Mouse (Mus musculus) stomach, postnatal 0 days (tissue): Measurements from ENCODE around the gene Stk33. TPM values are rescaled to one million over a fixed set of nuclear protein-coding genes. Genes with fewer than 3 reads are reported as not detected.

Experiments used
- ATAC-seq: fragments of 200-750 bp; cut with Nextera tagmentation; 2 replicates; pipeline ENCODE4 v1.8.0; 2017; ENCODE audit not compliant: low FRiP score, low TSS enrichment
- DNase-seq: peaks from one replicate; pipeline ENCODE4 v3.0.0-alpha.2; 2016; ENCODE audit warnings: low spot score
- H3K27ac ChIP-seq: fragments of 300-500 bp; sonication (generic); replicated peaks from 2 replicates; pipeline ENCODE4 v1.5.1; 2014; ENCODE audit warnings: mild to moderate bottlenecking, control low read depth
- H3K27me3 ChIP-seq: fragments of 300-500 bp; sonication (generic); 2 replicates; pipeline ENCODE4 v1.6.1; 2014; ENCODE audit warnings: low read length; ENCODE audit not compliant: control insufficient read depth, insufficient read depth
- H3K36me3 ChIP-seq: fragments of 300-500 bp; sonication (generic); 2 replicates; pipeline ENCODE4 v1.6.1; 2014; ENCODE audit warnings: low read length, mixed read lengths; ENCODE audit not compliant: control insufficient read depth, insufficient read depth
- H3K4me1 ChIP-seq: fragments of 300-500 bp; sonication (generic); replicated peaks from 2 replicates; pipeline ENCODE4 v1.6.1; 2014; ENCODE audit warnings: antibody characterized with exemption; ENCODE audit not compliant: control insufficient read depth, insufficient read depth
- H3K4me2 ChIP-seq: fragments of 300-500 bp; sonication (generic); replicated peaks from 2 replicates; pipeline ENCODE4 v1.6.1; 2014; ENCODE audit warnings: low read depth, mild to moderate bottlenecking, control low read depth, moderate library complexity
- H3K4me3 ChIP-seq: fragments of 300-500 bp; sonication (generic); 2 replicates; pipeline ENCODE4 v1.5.1; 2014; ENCODE audit warnings: low read depth, low read length, control low read depth
- H3K9ac ChIP-seq: fragments of 300-500 bp; sonication (generic); 2 replicates; pipeline ENCODE4 v1.6.1; 2014; ENCODE audit warnings: mild to moderate bottlenecking, low read length, control low read depth, mixed read lengths
- H3K9me3 ChIP-seq: fragments of 300-500 bp; sonication (generic); 2 replicates; pipeline ENCODE4 v1.6.1; 2016; ENCODE audit warnings: low read length; ENCODE audit not compliant: control insufficient read depth
- CTCF ChIP-seq: IDR thresholded peaks from 2 replicates; pipeline ENCODE4 v1.5.1; 2016; ENCODE audit warnings: antibody characterized with exemption, low read depth, mild to moderate bottlenecking, moderate library complexity
- EP300 ChIP-seq: optimal IDR thresholded peaks from 2 replicates; pipeline ENCODE3; 2016; ENCODE audit warnings: antibody characterized with exemption
- WGBS: fragments of 180-500 bp; shearing (Covaris S2); extraction: QIAGEN DNeasy Blood & Tissue Kit; methylation state at CpG from one replicate; pipeline ENCODE4 v1.1.7; 2014; 5-methylcytosine and 5-hydroxymethylcytosine counted together
- polyA plus RNA-seq: library from polyadenylated mRNA; unstranded; fragments of >200 nt; fragmentation: Nextera tagmentation; extraction: Ambion mirVana; gene quantifications from 2 replicates; pipeline ENCODE4 v1.2.1, GENCODE M21; 2015

Gene Stk33
- polyA plus RNA-seq, result 0.29 and 0.53 TPM in 2 replicates

- H3K9ac ChIP-seq, result peak within 1 kb of the TSS; percentile 61
- no peak within 1 kb of the TSS for H3K27ac ChIP-seq
- peak within 1 kb of the TSS; percentile 44 for H3K4me3 ChIP-seq
- H3K36me3 ChIP-seq, result no peaks in the 10 kb centered on the region
- H3K4me1 ChIP-seq, result no peaks in the 10 kb centered on the region
- ATAC-seq (peak; percentile 41), DNase-seq (peak; percentile 53)
- H3K27me3 ChIP-seq, result no peaks in the 10 kb centered on the region
- H3K9me3 ChIP-seq, result no peaks in the 10 kb centered on the region
- peak within 1 kb of the TSS; percentile 62 for H3K4me2 ChIP-seq
- WGBS, result 1% methylated on average over 62 of the region's 62 CpGs
- TF ChIP-seq CTCF (no peak), EP300 (no peak)
Observed at GRCm38 (mm10) chr7:109438781-109439591, at the start of gene Stk33. Gene Stk33, minus strand, starts transcription at chr7:109439081.

- H3K4me3 ChIP-seq, result no peak overlapping the region
- no peak for TF ChIP-seq CTCF
- H3K27me3 ChIP-seq, result no peaks in the 10 kb centered on the region
- no peak overlapping the region for H3K4me2 ChIP-seq
- H3K9ac ChIP-seq, result no peak overlapping the region
- no peaks in the 10 kb centered on the region for H3K36me3 ChIP-seq
- H3K27ac ChIP-seq, result no peak overlapping the region
- no peaks in the 10 kb centered on the region for H3K4me1 ChIP-seq
- DNase-seq, result no peak
- H3K9me3 ChIP-seq, result no peaks in the 10 kb centered on the region
- ATAC-seq, result no peak
- 70% methylated on average over 5 of the region's 5 CpGs for WGBS
Observed at GRCm38 (mm10) chr7:109484221-109484620, 45.3 kb upstream of the Stk33 start.

- no peaks in the 10 kb centered on the region for H3K27me3 ChIP-seq
- no peak overlapping the region for H3K9ac ChIP-seq
- TF ChIP-seq CTCF (peak; percentile 40), EP300 (no peak)
- H3K36me3 ChIP-seq, result no peaks in the 10 kb centered on the region
- peak; percentile 35; the same call in 1 of the 2 replicates for ATAC-seq
- WGBS, result 19% methylated on average over 7 of the region's 7 CpGs
- no peak overlapping the region for H3K4me3 ChIP-seq
- H3K4me2 ChIP-seq, result no peak overlapping the region
- H3K4me1 ChIP-seq, result no peaks in the 10 kb centered on the region
- no peaks in the 10 kb centered on the region for H3K9me3 ChIP-seq
- H3K27ac ChIP-seq, result no peak overlapping the region
- DNase-seq, result no peak
Observed at GRCm38 (mm10) chr7:109480765-109481197, 41.9 kb upstream of the Stk33 start.

GRCm38 (mm10) chr7:109477926-109478325 is 39.0 kb upstream of the Stk33 start:
- DNase-seq (no peak), ATAC-seq (no peak)
- 62% methylated on average over 3 of the region's 3 CpGs for WGBS
- H3K27ac ChIP-seq, result no peak overlapping the region
- no peak overlapping the region for H3K4me2 ChIP-seq
- no peaks in the 10 kb centered on the region for H3K4me1 ChIP-seq
- TF ChIP-seq CTCF (no peak), EP300 (no peak)
- no peaks in the 10 kb centered on the region for H3K27me3 ChIP-seq
- no peak overlapping the region for H3K4me3 ChIP-seq
- H3K36me3 ChIP-seq, result no peaks in the 10 kb centered on the region
- H3K9ac ChIP-seq, result no peak overlapping the region
- no peaks in the 10 kb centered on the region for H3K9me3 ChIP-seq

- H3K9ac ChIP-seq, result no peak overlapping the region
- no peak overlapping the region for H3K4me3 ChIP-seq
- TF ChIP-seq EP300, result no peak
- no peak for TF ChIP-seq CTCF
- no peaks in the 10 kb centered on the region for H3K9me3 ChIP-seq
- H3K4me2 ChIP-seq, result no peak overlapping the region
- no peaks in the 10 kb centered on the region for H3K36me3 ChIP-seq
- no peaks in the 10 kb centered on the region for H3K27me3 ChIP-seq
- H3K27ac ChIP-seq, result no peak overlapping the region
- DNase-seq (no peak), ATAC-seq (no peak)
- H3K4me1 ChIP-seq, result no peaks in the 10 kb centered on the region
- WGBS, result 56% methylated on average over 4 of the region's 4 CpGs
Observed at GRCm38 (mm10) chr7:109470700-109471099, 31.8 kb upstream of the Stk33 start.

- H3K27ac ChIP-seq, result no peak overlapping the region
- H3K4me3 ChIP-seq, result no peak overlapping the region
- H3K9me3 ChIP-seq, result no peaks in the 10 kb centered on the region
- ATAC-seq (no peak), DNase-seq (no peak)
- TF ChIP-seq EP300 (no peak), CTCF (no peak)
- H3K9ac ChIP-seq, result no peak overlapping the region
- WGBS, result 33% methylated on average over 6 of the region's 6 CpGs
- no peaks in the 10 kb centered on the region for H3K27me3 ChIP-seq
- no peak overlapping the region for H3K4me2 ChIP-seq
- H3K36me3 ChIP-seq, result no peaks in the 10 kb centered on the region
- H3K4me1 ChIP-seq, result no peaks in the 10 kb centered on the region
Observed at GRCm38 (mm10) chr7:109468262-109468701, 29.4 kb upstream of the Stk33 start.
